Mouse (Mus musculus): ENCODE results near the gene Atf7ip.

DNA sequence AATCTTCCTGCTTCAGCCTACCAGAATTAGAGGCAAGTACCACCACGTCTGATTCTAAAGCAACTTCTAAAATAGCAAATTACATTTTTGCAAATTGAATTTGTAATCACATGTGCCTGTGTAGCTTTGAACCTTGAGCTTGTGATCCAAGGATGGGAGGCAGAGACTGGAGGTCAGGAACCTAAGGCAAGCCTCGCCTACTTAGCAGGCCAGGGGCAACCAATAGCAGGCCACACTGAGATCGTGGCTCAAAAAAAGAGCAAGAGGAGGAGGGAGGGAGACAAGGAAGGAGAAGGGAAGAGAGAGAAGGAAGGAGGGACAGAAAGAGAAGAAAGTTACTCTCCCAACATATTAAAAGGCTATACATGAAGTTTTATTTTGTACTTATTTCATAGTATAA is 28.5 kb downstream of the Atf7ip start:
- TF ChIP-seq CTCF (IDR thresholded peaks at IDR 0.05; ENCODE audit: insufficient read depth, low read depth, low read length) (no peak), POLR2A (IDR thresholded peaks at IDR 0.05; ENCODE audit: insufficient read depth, low read depth, low read length) (no peak)
